Comparison of ENCODE assay signal across 10 mouse cellular contexts in genomic region chr5:134067924-134068323, GRCm38 (mm10). TPM values are rescaled to one million over a fixed set of nuclear protein-coding genes. Genes with fewer than 3 reads are reported as not detected.
DNase-seq lines count a peak whose midpoint lies in the region; ATAC-seq lines count a peak whose summit lies in the region.
"Had no signal": no experiment of that assay in that cellular context is flagged by ENCODE, and none has a peak within 500 bp of the region (broad histone marks: within the 10 kb centered on the region; RNA-seq: fewer than 3 reads in every experiment).

No protein-coding gene starts in this region.

- H3K9me3 ChIP-seq in hindbrain, embryonic 11.5 days (ENCODE audit: control insufficient read depth, low read length): no peaks in the 10 kb centered on the region
- H3K9me3 ChIP-seq in hindbrain, embryonic 16.5 days (ENCODE audit: control insufficient read depth, low read length): no peaks in the 10 kb centered on the region; the same call in 1 of the 2 replicates
- H3K9me3 ChIP-seq in midbrain, embryonic 11.5 days (ENCODE audit: control insufficient read depth, low read length): no peaks in the 10 kb centered on the region
- H3K9me3 ChIP-seq in midbrain, embryonic 13.5 days: peaks cover 5% of the 10 kb centered on the region; the same call in 1 of the 2 replicates

- no peak overlapping the region for H3K4me2 ChIP-seq in hindbrain, embryonic 11.5 days (replicated peaks; ENCODE audit: low read depth, low read length)
- H3K4me2 ChIP-seq in hindbrain, embryonic 16.5 days (ENCODE audit: low read length): no peak overlapping the region
- H3K4me2 ChIP-seq in midbrain, embryonic 11.5 days: no peak overlapping the region
- H3K4me2 ChIP-seq in midbrain, embryonic 13.5 days (replicated peaks): no peak overlapping the region
- H3K4me2 ChIP-seq: limb, embryonic 12.5 days had no signal

- H3K36me3 ChIP-seq in hindbrain, embryonic 11.5 days (ENCODE audit: control insufficient read depth, insufficient read depth, low read length): no peaks in the 10 kb centered on the region
- no peaks in the 10 kb centered on the region for H3K36me3 ChIP-seq in hindbrain, embryonic 16.5 days (ENCODE audit: control insufficient read depth, insufficient read depth, low read length)
- no peaks in the 10 kb centered on the region for H3K36me3 ChIP-seq in midbrain, embryonic 11.5 days (ENCODE audit: control insufficient read depth, insufficient read depth, low read length)
- no peaks in the 10 kb centered on the region for H3K36me3 ChIP-seq in midbrain, embryonic 13.5 days
- H3K36me3 ChIP-seq: limb, embryonic 12.5 days had no signal

- ATAC-seq in hindbrain, embryonic 11.5 days (ENCODE audit: low FRiP score): no peak
- ATAC-seq in hindbrain, embryonic 16.5 days: no peak
- ATAC-seq in midbrain, embryonic 11.5 days (ENCODE audit: low FRiP score): no peak
- ATAC-seq in midbrain, embryonic 13.5 days: no peak
- ATAC-seq: activated CD4-positive, CD25-positive, alpha-beta regulatory T cell, adult 4 months had no signal

- 30% methylated on average over 1 of the region's 1 CpGs for WGBS in hindbrain, embryonic 11.5 days
- 22% methylated on average over 1 of the region's 1 CpGs for WGBS in hindbrain, embryonic 16.5 days
- WGBS in midbrain, embryonic 11.5 days: 17% methylated on average over 1 of the region's 1 CpGs
- 15% methylated on average over 1 of the region's 1 CpGs for WGBS in midbrain, embryonic 13.5 days

- no peak overlapping the region for H3K27ac ChIP-seq in hindbrain, embryonic 11.5 days (ENCODE audit: low read depth, low read length)
- H3K27ac ChIP-seq in hindbrain, embryonic 16.5 days (ENCODE audit: low read depth, low read length): no peak overlapping the region
- H3K27ac ChIP-seq in midbrain, embryonic 11.5 days (ENCODE audit: low read depth, low read length): no peak overlapping the region
- H3K27ac ChIP-seq in midbrain, embryonic 13.5 days: no peak overlapping the region
- H3K27ac ChIP-seq: limb, embryonic 12.5 days had no signal

- no peak overlapping the region for H3K9ac ChIP-seq in hindbrain, embryonic 11.5 days (ENCODE audit: low read depth, low read length)
- H3K9ac ChIP-seq in hindbrain, embryonic 16.5 days (ENCODE audit: low read depth, low read length): no peak overlapping the region
- H3K9ac ChIP-seq in midbrain, embryonic 11.5 days (ENCODE audit: low read length): no peak overlapping the region
- H3K9ac ChIP-seq in midbrain, embryonic 13.5 days (replicated peaks): no peak overlapping the region
- H3K9ac ChIP-seq: limb, embryonic 12.5 days had no signal

- H3K27me3 ChIP-seq in hindbrain, embryonic 11.5 days (ENCODE audit: control insufficient read depth, insufficient read depth, low read length): no peaks in the 10 kb centered on the region
- peaks cover 2% of the 10 kb centered on the region; the same call in 1 of the 2 replicates for H3K27me3 ChIP-seq in hindbrain, embryonic 16.5 days (replicated peaks; ENCODE audit: control insufficient read depth, insufficient read depth, low read length)
- peaks cover 3% of the 10 kb centered on the region; the same call in 1 of the 2 replicates for H3K27me3 ChIP-seq in midbrain, embryonic 11.5 days (ENCODE audit: control insufficient read depth, insufficient read depth, low read length)
- H3K27me3 ChIP-seq in midbrain, embryonic 13.5 days: peaks cover 13% of the 10 kb centered on the region; the same call in 1 of the 2 replicates

- peak; percentile 42 for DNase-seq in hindbrain, embryonic 11.5 days (ENCODE audit: low spot score)
- peak; percentile 85 for DNase-seq in midbrain, embryonic 11.5 days (ENCODE audit: low spot score, missing footprints)
- peak; percentile 36 for DNase-seq in ZHBTc4 (ENCODE audit: low read depth, low spot score)
- peak; percentile 70 for DNase-seq in retina, embryonic 14.5 days (ENCODE audit: low spot score)
- no peak for DNase-seq in spleen, postnatal 4 days (ENCODE audit: low spot score in 2 of 2)
- no peak for DNase-seq in lung, postnatal 25 days (ENCODE audit: low spot score)

- no peaks in the 10 kb centered on the region for H3K4me1 ChIP-seq in hindbrain, embryonic 11.5 days (replicated peaks; ENCODE audit: control insufficient read depth, insufficient read depth, low read length)
- peaks cover 3% of the 10 kb centered on the region; the same call in 1 of the 2 replicates for H3K4me1 ChIP-seq in hindbrain, embryonic 16.5 days (ENCODE audit: control insufficient read depth, insufficient read depth, low read depth, low read length)
- no peaks in the 10 kb centered on the region for H3K4me1 ChIP-seq in midbrain, embryonic 11.5 days (ENCODE audit: control insufficient read depth, insufficient read depth, low read length)
- H3K4me1 ChIP-seq in midbrain, embryonic 13.5 days (replicated peaks): 0 out of 2 replicates have a peak, but pooled peaks cover 3% of the 10 kb centered on the region

- no peak overlapping the region for H3K4me3 ChIP-seq in hindbrain, embryonic 11.5 days (ENCODE audit: low read depth, low read length)
- no peak overlapping the region for H3K4me3 ChIP-seq in hindbrain, embryonic 16.5 days (ENCODE audit: low read length)
- no peak overlapping the region for H3K4me3 ChIP-seq in midbrain, embryonic 11.5 days (ENCODE audit: low read depth, low read length)
- H3K4me3 ChIP-seq in midbrain, embryonic 13.5 days (replicated peaks): no peak overlapping the region
- H3K4me3 ChIP-seq: limb, embryonic 12.5 days had no signal

RNA-seq across cellular contexts. Expression of gene Castor2, which starts 31.6 kb away (rescaled TPM):
- polyA plus RNA-seq in hindbrain, embryonic 11.5 days (2014; fragmentation: Nextera tagmentation; extraction: Ambion mirVana): 12.3 and 13.2 TPM in 2 replicates
- 25.3 and 30.7 TPM in 2 replicates for polyA plus RNA-seq in hindbrain, embryonic 16.5 days (2015; fragmentation: Nextera tagmentation; extraction: Ambion mirVana)
- 10.8 and 11.7 TPM in 2 replicates for polyA plus RNA-seq in midbrain, embryonic 11.5 days (2014; fragmentation: Nextera tagmentation; extraction: Ambion mirVana)
- 25.8 and 27.2 TPM in 2 replicates for polyA plus RNA-seq in midbrain, embryonic 13.5 days (2015; fragmentation: Nextera tagmentation; extraction: Ambion mirVana)

Comparison
In these comparisons a context has a peak if more than half of its experiments do, and no peak if none do; other contexts are left out.
1. DNase-seq: peak in hindbrain, embryonic 11.5 days (single experiment), midbrain, embryonic 11.5 days (single experiment), ZHBTc4 (single experiment) and retina, embryonic 14.5 days (single experiment); none in spleen, postnatal 4 days (0 of 2) and lung, postnatal 25 days (single experiment).